Mouse (Mus musculus) kidney, embryonic 16.5 days (tissue): ENCODE results near the gene Lrrc28. TPM values are rescaled to one million over a fixed set of nuclear protein-coding genes. Genes with fewer than 3 reads are reported as not detected.
"Not testable (repeated sequence)": the region's sequence is repeated elsewhere in the genome, so short reads cannot be mapped to it uniquely, and the experiment has no call there.

ENCODE experiments used
- ATAC-seq: fragments of 200-750 bp; cut with Nextera tagmentation; 2 replicates; pipeline ENCODE4 v1.8.0; 2017; ENCODE audit warnings: moderate TSS enrichment; ENCODE audit not compliant: low FRiP score, low TSS enrichment
- H3K27ac ChIP-seq: fragments of 300-500 bp; sonication (generic); 2 replicates; pipeline ENCODE4 v1.5.1; 2014; ENCODE audit warnings: low read length
- H3K27me3 ChIP-seq: fragments of 300-500 bp; sonication (generic); 2 replicates; pipeline ENCODE4 v1.6.1; 2014; ENCODE audit warnings: low read length, control low read depth, mixed read lengths; ENCODE audit not compliant: insufficient read depth
- H3K36me3 ChIP-seq: fragments of 300-500 bp; sonication (generic); 2 replicates; pipeline ENCODE4 v1.6.1; 2014; ENCODE audit warnings: low read length, control low read depth, mixed read lengths; ENCODE audit not compliant: insufficient read depth
- H3K4me1 ChIP-seq: fragments of 300-500 bp; sonication (generic); 2 replicates; pipeline ENCODE4 v1.6.1; 2014; ENCODE audit warnings: low read length, control low read depth, mixed read lengths; ENCODE audit not compliant: insufficient read depth
- H3K4me2 ChIP-seq: fragments of 300-500 bp; sonication (generic); replicated peaks from 2 replicates; pipeline ENCODE4 v1.6.1; 2014; ENCODE audit warnings: low read depth, low read length
- H3K4me3 ChIP-seq: fragments of 300-500 bp; sonication (generic); 2 replicates; pipeline ENCODE4 v1.5.1; 2014; ENCODE audit warnings: mild to moderate bottlenecking, low read length
- H3K9ac ChIP-seq: fragments of 300-500 bp; sonication (generic); replicated peaks from 2 replicates; pipeline ENCODE4 v1.6.1; 2014; ENCODE audit warnings: low read length
- H3K9me3 ChIP-seq: fragments of 300-500 bp; sonication (generic); 2 replicates; pipeline ENCODE4 v1.6.1; 2016; ENCODE audit warnings: low read length, control low read depth
- WGBS: fragments of 180-500 bp; shearing (Covaris S2); extraction: QIAGEN DNeasy Blood & Tissue Kit; methylation state at CpG from one replicate; pipeline ENCODE4 v1.1.7; 2014; 5-methylcytosine and 5-hydroxymethylcytosine counted together
- polyA plus RNA-seq: library from polyadenylated mRNA; unstranded; fragments of >200 nt; fragmentation: Nextera tagmentation; extraction: Ambion mirVana; gene quantifications from 2 replicates; pipeline ENCODE4 v1.2.1, GENCODE M21; 2015

Gene Lrrc28
- polyA plus RNA-seq, 1 experiment from 2014 or later: 14.4 TPM

DNA sequence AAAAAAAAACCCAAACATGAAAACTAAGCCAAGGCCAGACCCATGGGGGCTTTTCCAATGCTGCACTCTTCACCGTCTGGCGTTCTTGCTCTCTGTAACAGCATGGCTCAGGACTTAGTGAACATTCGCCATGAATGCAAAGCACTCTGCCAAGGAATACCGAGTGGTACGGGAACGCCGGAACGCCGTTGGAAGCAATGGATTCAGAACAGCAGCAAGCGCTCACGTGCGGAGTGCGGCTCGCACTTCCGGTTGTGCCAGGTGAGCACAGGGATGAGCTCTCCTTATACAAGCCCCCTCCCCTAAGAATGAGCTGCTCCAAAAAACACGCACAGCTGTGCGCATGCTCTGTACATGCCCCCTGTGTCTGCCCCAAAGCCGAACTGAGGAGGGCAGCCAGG, 116.2 kb downstream of the Lrrc28 start:
- ATAC-seq: no peak
- 97% methylated on average over 18 of the region's 18 CpGs for WGBS
- no peak overlapping the region for H3K4me3 ChIP-seq
- 0 out of 2 replicates have a peak, but pooled peaks cover 4% of the 10 kb centered on the region for H3K36me3 ChIP-seq
- H3K9ac ChIP-seq: no peak overlapping the region
- no peaks in the 10 kb centered on the region for H3K4me1 ChIP-seq
- no peaks in the 10 kb centered on the region for H3K27me3 ChIP-seq
- no peak overlapping the region for H3K4me2 ChIP-seq
- H3K9me3 ChIP-seq: no peaks in the 10 kb centered on the region
- no peak overlapping the region for H3K27ac ChIP-seq

DNA sequence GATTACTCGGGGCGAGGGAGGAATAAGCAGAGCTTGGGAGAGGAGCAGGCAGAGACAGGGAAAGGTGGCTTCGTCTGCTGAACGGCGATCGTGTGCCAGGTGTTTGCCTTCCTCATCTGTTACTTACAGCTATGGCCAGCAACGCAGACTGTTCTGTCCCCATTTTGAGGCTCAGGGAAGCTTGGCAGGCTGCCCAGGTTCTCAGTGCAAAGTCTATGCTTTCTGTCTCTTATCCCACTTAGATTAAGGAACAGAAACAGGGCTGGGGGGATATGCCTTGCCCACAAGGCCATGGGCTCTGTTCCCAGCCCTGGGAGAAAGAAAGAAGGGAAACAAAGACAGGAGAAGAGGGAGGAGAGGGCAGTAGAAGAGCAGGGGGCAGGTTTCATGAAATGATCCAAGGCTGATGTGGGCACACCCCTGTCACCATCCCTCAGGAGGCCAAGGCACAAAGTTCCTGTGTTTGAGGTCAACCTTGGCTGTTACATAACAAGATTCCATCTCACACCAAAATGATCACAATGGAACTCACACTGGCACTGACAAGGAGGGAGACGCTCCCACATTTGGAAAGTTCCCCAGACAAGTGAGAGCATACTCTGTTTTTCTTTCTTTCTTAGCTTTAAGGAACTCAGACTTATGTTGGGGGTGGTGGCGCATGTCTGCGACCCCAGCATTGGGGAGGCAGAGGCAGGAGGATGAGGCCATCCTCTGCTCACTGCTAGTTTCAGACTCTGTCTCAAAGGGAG, 116.8 kb downstream of the Lrrc28 start:
- H3K27ac ChIP-seq: no peak overlapping the region
- no peak overlapping the region for H3K4me2 ChIP-seq
- 75% methylated on average over 10 of the region's 10 CpGs for WGBS
- H3K36me3 ChIP-seq: 0 out of 2 replicates have a peak, but pooled peaks cover 4% of the 10 kb centered on the region
- H3K4me3 ChIP-seq: no peak overlapping the region
- H3K4me1 ChIP-seq: no peaks in the 10 kb centered on the region
- H3K27me3 ChIP-seq: no peaks in the 10 kb centered on the region
- H3K9ac ChIP-seq: no peak overlapping the region
- 0 out of 2 replicates have a peak, but pooled peaks have one; percentile 12 for ATAC-seq
- H3K9me3 ChIP-seq: no peaks in the 10 kb centered on the region

DNA sequence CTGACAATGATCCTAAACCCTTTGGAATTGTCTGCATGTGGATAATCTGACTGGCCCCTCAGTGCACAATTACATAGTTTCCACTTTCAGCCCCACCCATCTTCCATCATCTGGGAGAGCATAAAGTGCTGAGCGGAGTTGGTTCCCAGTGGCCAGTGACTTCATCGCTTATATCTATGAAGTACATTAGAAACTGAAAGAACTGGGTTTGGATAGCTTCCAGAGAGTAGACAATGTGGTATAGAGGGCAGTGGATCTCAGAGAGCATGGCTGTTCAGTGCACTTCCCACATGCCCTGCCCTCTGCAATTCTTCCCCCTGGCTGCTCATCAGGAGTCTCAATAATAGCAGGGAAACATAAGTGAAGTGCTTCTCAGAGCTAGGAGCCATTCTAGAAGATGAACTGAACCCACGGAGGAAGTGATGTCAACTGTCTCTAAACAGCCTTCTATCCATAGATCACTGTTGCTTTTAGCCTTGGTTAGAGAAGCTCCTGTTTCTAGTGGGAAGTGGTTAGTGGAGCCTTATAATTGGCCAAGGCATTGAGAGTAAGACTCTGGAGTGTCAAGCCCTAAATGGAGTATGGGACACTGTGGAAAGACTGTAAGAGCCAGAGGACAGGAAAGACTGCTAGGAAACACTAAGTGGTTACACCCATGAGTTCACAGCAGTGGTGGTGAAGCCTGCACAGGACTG, 119.0 kb downstream of the Lrrc28 start:
- H3K4me1 ChIP-seq: no peaks in the 10 kb centered on the region
- H3K4me3 ChIP-seq: no peak overlapping the region
- no peak overlapping the region for H3K9ac ChIP-seq
- H3K27ac ChIP-seq: no peak overlapping the region
- H3K36me3 ChIP-seq: 0 out of 2 replicates have a peak, but pooled peaks cover 4% of the 10 kb centered on the region
- ATAC-seq: no peak
- H3K9me3 ChIP-seq: no peaks in the 10 kb centered on the region
- 90% methylated on average over 3 of the region's 3 CpGs for WGBS
- no peaks in the 10 kb centered on the region for H3K27me3 ChIP-seq
- no peak overlapping the region for H3K4me2 ChIP-seq

DNA sequence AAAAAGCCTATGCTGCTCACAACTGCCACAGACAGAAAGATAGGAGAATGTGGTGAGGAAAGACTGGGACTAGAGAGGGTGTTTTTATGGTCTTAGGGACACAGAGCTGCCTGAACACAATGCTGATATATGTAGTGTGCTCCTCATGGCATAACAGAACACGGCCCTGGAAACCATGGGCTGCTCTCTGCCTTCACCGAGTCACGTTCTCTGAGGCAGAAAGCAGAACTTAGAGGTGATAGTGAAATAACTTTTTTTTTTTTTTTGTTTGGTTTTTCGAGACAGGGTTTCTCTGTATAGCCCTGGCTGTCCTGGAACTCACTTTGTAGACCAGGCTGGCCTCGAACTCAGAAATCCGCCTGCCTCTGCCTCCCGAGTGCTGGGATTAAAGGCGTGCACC, 121.0 kb downstream of the Lrrc28 start:
- not testable (repeated sequence) for H3K4me1 ChIP-seq, ATAC-seq, H3K4me2 ChIP-seq, H3K9me3 ChIP-seq, H3K36me3 ChIP-seq, H3K4me3 ChIP-seq, H3K27ac ChIP-seq, H3K9ac ChIP-seq, H3K27me3 ChIP-seq
- 92% methylated on average over 8 of the region's 8 CpGs for WGBS

DNA sequence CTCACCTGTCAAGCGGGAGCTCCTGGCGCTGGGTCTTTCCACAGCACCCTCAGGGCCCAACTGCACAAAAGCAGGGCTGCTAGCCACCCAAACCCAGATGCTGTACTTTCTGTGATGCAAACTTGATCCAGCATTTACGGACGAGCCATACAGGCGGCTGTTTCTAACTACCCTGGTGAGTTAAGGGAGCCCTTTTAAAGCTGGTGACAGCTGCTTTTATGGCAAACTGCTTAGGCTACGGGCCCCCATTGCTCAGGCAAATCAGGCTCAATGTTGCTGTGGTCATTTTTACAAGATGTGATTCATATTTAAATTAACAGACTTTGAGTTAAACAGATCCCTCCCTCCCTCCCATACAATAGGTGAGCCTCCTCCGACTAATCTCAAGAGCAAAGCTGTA, 121.7 kb downstream of the Lrrc28 start:
- no peaks in the 10 kb centered on the region for H3K36me3 ChIP-seq
- no peaks in the 10 kb centered on the region for H3K4me1 ChIP-seq
- H3K4me2 ChIP-seq: no peak overlapping the region
- no peak for ATAC-seq
- H3K27ac ChIP-seq: no peak overlapping the region
- no peaks in the 10 kb centered on the region for H3K27me3 ChIP-seq
- no peak overlapping the region for H3K9ac ChIP-seq
- H3K9me3 ChIP-seq: no peaks in the 10 kb centered on the region
- no peak overlapping the region for H3K4me3 ChIP-seq
- 69% methylated on average over 7 of the region's 7 CpGs for WGBS

DNA sequence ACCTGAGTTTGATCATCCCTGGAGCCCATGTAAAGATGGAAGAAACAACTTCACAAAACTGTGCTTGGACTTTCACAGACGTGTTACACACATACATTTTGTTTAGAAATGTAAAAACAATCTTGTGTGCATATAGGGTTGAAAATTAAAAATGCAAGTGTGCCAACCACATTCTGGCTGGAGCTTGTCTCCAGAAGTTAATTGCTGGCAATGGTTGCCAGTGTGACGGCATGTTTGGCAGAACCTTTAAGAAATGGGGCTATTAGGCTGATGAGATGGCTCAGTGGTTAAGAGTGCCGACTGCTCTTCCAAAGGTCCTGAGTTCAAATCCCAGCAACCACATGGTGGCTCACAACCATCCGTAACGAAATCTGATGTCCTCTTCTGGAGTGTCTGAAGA, 123.3 kb downstream of the Lrrc28 start:
- 81% methylated on average over 3 of the region's 5 CpGs for WGBS

DNA sequence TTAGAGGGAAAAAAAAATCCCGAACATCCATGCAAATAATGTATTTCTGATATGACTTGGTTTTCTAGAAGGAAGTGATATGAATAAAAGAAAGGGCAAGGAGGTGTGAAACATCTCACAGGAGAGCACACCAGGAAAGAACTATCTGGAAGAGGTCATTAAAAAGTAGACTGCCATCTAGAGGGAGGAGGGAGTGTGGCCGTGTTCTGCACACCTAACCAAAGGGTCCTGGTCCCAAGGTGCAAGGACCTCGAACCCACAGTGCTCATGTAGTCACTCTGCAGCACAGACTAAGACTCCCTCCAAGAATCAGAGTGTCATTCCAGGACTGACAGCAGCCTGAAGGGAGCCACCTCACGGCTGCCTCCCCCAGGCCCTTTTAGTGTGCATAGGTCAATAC, 124.1 kb downstream of the Lrrc28 start:
- no peak overlapping the region for H3K27ac ChIP-seq
- no peaks in the 10 kb centered on the region for H3K9me3 ChIP-seq
- H3K27me3 ChIP-seq: no peaks in the 10 kb centered on the region
- H3K4me3 ChIP-seq: no peak overlapping the region
- no peak for ATAC-seq
- no peaks in the 10 kb centered on the region for H3K36me3 ChIP-seq
- no peak overlapping the region for H3K9ac ChIP-seq
- no peak overlapping the region for H3K4me2 ChIP-seq
- WGBS: 90% methylated on average over 4 of the region's 4 CpGs
- H3K4me1 ChIP-seq: no peaks in the 10 kb centered on the region

More for the DNA sequence above, 123.3 kb downstream of the Lrrc28 start:
- not testable (repeated sequence) for H3K4me1 ChIP-seq, H3K9me3 ChIP-seq, ATAC-seq, H3K9ac ChIP-seq, H3K36me3 ChIP-seq, H3K27ac ChIP-seq, H3K4me2 ChIP-seq, H3K27me3 ChIP-seq, H3K4me3 ChIP-seq

DNA sequence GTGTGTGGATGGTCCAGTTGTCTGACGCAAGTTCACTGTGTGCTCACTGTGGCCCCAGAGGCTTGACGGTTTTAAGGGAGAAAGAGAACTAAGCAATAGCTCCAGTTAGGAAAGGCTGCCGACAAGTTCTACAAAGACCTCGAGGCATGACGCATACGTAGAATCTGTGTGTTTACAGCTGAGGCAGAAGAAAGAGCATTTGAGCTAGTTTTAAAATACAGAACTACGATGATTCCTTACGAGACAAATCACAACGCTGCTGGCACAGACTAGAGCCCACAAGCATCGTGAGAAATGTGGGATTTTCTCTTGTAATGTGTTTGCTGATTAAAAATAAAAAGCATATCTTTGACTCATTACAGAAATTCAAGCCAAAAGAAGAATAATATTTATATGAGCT, 125.1 kb downstream of the Lrrc28 start:
- Histone ChIP-seq H3K4me1 (no peaks in the 10 kb centered on the region), H3K4me2 (no peak overlapping the region), H3K9me3 (no peaks in the 10 kb centered on the region), H3K4me3 (no peak overlapping the region), H3K27me3 (no peaks in the 10 kb centered on the region), H3K27ac (no peak overlapping the region), H3K36me3 (no peaks in the 10 kb centered on the region), H3K9ac (no peak overlapping the region)
- 89% methylated on average over 10 of the region's 10 CpGs for WGBS
- no peak for ATAC-seq

DNA sequence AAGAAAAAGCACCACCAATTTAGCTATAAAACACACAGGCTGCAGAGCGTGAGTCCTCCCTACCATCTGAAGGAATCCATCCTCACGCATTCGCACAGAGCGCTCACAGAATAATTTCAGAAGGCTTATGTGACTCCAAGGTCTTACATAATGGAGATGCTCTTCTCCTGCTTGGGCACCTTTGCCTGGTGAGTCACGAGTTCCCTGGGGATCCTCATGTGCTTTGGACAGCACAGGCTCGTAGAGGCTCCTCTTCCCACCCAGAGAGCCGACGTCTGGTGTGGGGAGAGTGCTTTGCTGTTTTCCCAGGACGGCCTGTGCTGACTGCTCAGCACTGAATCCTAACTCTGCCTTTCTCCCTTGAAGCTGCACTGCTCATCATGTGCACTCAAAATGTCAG, 129.4 kb downstream of the Lrrc28 start:
- H3K4me3 ChIP-seq: no peak overlapping the region
- H3K36me3 ChIP-seq: no peaks in the 10 kb centered on the region
- ATAC-seq: no peak
- H3K9ac ChIP-seq: no peak overlapping the region
- WGBS: 88% methylated on average over 9 of the region's 9 CpGs
- no peak overlapping the region for H3K4me2 ChIP-seq
- H3K9me3 ChIP-seq: no peaks in the 10 kb centered on the region
- H3K27me3 ChIP-seq: no peaks in the 10 kb centered on the region
- no peaks in the 10 kb centered on the region for H3K4me1 ChIP-seq
- H3K27ac ChIP-seq: no peak overlapping the region

DNA sequence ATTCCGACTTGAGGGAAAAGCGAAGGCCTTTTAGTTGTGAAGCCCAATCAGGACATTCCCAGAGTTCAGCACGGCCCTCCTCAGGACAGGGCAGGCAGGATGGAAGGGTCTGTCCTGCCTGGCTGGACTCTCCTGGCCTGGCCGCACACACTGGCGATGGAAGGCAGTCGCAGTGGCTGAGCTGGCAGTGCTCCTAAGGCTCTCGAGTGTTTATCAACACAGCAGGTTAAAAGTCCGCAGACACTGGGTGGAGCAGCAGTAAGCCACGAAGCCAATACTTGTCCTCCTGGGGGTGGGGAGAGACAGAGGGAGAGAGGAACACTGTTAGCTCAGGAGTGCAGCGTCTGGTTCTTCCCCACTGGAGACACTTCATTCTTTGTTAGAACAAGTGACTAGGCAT, 130.2 kb downstream of the Lrrc28 start:
- Histone ChIP-seq H3K4me1 (no peaks in the 10 kb centered on the region), H3K27ac (no peak overlapping the region), H3K4me2 (no peak overlapping the region), H3K4me3 (no peak overlapping the region), H3K9ac (no peak overlapping the region), H3K36me3 (no peaks in the 10 kb centered on the region), H3K27me3 (no peaks in the 10 kb centered on the region), H3K9me3 (no peaks in the 10 kb centered on the region)
- no peak; the same call in 1 of the 2 replicates for ATAC-seq
- 57% methylated on average over 10 of the region's 10 CpGs for WGBS
